Mouse (Mus musculus) kidney, adult 9 months (tissue): ENCODE data around the gene Rrp15.

Source experiments
- DNase-seq: peaks from one replicate; pipeline ENCODE4 v3.0.0; 2022

The Rrp15 gene

DNA sequence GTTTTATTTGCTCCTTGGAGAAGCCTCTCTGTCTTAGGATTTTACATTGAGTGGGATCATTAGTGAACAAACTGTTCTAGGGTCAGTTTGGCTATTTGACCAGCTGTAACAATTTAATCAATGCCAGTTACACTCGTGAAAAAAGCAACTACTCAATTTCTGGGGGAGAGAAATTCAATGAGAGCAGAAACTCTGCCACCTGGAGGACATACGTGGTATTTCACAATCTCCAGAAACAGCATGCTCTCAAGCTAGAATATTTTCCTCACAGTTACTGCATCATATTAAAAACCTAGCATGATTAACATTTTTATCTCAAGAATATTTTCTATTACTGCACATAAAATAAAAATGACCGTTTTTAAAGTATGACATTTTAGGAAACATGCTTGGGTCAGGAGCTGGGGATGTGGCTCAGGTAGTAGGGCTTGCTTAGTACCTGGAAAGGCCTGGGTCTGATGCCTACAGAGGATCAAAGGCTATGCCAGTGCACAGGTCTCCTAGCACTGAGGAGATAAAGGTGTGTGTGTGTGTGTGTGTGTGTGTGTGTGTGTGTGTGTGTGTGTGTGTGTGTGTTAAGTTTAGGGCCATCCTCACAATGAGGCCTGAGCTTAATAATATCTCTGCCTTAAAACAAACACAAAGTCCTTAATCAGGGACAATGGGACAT lies 36.2 kb downstream of the Rrp15 start:
- peak; percentile 43 for DNase-seq

DNA sequence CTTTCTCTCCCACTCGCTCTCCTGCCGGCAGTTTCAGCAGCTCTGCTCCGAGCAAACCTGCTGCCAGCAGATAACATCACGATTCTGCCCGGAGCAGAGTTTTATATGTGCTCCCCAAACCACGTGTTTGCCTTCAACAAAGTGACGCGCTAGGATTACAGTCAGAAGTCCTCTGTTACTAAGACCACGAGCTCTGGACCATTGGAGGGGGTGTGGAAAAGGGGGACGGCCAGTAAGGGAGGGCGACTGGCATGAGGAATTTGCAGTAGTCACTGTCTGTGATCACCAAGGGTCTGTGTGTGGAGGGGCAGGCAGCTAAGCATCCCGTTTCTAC lies 43.3 kb downstream of the Rrp15 start, which contains the start of gene Tgfb2:
TSS of gene Tgfb2 (minus strand) at position 75 of the 334 bp plus-strand sequence.
- DNase-seq = no peak

DNA sequence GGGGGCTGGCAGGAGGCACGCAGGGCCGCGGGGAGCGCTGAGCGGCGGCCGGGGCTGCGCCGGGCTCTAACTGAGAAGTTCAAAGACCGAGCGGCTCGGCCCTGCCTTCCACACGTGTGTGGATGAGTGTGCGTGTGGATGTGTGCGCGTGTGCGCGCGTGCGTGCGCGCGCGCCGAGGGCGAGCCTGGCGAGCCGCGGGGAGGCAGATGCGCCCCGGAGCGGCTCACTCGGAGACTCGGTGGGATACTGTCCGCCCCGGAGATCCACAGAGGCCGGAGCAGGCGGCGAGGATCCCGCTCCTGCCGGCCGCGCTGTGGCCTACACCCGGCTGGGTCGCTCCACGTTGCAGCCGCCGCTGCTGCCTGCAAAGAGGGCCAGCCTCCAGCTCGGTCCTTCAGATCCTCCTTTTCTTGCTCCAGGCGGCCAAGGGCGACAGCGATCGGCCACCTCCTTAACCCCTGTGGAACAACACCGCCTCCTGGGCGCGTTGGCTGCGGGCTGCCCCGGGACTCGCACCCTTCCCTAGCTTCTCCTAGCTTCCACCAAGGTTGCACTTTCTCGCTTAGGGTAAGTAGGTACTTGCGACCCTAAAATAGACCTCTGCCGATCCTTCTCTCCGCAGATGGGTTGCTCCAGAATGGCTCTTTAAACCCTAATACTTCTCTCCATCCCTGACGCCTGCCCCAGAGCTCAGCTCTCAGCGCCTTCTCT lies 43.8 kb downstream of the Rrp15 start:
- peak; percentile 24 for DNase-seq

DNA sequence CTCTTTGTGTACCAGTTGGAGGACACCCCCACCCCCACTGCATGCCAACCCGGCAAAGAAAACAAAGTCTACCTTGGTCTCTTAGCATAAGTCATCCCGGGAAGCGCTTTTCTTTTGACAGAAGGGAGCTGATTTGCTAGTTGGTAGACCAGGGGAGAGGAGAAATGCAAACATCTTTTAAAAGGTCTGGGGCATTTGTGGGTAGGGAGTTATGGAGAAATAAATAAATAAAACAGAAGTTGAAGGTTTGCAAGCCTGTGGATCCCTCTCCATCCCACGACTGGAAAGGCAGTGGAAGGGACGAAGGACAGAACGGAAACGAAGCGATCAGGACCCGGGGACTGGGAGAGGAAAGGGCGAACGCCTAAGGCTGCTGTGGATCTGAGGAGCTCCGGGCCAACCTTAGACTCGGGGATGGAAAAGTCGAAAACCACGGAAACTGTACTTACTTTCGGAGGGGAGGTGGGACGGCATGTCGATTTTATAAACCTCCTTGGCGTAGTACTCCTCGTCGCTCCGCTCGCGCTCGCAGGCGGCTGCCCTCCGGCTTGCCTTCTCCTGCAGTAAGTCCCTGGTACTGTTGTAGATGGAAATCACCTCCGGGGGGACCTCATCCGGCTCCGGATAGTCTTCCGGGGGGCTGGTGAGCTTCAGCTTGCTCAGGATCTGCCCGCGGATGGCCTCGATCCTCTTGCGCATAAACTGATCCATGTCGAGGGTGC lies 45.0 kb downstream of the Rrp15 start:
- DNase-seq = peak; percentile 20

DNA sequence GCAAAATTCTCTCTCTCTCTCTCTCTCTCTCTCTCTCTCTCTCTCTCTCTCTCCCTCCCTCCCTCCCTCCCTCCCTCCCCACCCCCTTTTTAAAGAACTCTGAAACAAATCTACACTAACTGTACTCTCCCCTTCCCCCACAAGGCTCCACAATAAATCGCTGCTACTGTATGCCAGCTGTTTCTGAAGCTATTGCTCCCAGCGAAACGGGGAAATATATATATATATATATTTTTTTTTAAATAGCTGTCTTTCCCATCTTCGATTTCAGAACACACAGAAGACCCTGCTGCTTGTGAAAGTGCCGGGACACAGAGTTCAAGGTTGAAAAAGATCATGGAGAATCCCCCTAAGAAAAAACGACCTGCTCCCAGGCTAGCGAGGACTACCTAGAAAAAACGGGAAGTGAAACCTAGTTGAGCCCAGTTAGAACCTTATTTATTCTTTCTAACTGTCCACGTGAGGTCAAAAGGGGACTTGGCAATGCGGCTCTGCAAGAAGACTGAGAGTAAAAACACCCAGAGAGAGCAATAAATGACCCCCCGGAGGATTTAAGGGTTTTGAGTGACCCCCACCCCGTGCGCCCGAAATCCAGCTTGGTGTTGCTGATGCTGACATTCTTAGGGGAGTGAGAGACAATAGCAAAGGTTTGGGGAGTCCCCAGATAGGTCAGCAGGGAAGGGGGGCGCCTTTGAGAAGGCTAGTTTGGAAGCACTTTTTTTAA lies 45.7 kb downstream of the Rrp15 start:
- DNase-seq = peak; percentile 17

DNA sequence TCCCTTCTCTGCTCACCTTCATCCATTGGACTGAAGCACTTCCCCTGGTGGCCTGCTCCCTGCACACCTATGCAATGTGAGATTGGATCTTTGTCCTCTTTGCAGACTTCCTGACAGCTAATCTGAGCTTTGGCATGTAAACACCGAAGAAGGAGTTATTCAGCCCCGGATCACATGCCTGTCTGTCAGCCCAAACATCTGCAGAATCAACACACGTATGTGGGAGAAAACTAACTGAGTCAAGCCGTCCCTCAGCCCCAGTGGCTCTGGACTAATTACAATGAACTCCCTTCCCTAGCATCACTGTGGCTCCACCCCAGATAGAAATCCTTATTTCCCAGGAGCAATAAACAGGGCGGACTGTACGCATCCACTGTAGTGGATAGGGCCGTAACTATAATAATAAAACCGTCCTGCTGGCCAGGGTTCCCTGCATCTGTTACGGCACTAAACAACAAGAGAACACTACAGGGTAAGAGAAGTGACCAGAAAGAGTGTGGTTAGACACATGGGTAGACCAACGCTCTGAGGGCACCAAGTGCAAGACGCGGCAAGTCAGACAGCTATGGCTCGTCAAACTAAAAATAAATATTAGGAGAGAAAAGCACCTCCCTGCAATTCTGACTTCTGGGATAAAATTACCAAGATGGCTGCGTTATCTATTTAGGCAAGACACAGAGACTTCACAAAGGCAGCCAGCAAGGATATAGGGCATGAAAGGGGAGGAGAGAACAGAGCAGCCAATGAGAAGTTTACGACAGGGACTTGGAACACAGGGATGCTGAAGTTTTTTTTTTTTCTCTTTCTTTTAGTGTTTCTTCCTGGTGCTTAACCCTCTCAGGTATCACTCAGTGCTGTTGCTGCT lies 46.5 kb downstream of the Rrp15 start:
- no peak for DNase-seq

DNA sequence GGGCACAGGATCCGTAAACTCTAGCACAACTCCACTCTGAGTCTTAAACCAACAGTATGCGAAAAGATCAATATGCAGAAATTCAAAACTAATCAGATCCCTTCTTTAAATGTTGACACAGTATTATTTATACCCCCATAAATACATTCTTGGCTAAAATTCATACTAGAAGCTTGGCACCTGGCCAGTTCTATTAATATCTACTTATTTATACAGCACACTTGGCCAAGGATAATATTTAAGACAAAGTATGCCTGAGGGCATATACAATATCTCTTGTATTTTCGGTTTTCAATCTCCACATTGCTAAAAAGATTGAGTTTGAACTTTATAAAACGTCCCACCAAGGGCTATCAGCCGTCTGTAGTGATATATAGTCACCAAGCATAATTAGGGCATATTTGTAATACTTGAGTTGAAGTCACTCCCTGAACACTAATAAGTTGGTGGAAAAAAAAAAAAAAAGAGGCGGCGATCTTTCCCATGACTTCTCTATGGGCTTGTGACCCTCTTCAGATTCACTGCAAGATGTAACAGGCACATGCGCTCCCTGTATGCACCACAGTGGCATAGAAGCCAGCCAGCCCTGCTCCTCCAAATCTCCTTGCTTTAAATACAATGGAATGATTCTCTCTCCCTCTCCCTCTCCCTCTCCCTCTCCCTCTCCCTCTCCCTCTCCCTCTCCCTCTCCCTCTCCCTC lies 47.8 kb downstream of the Rrp15 start:
- no peak for DNase-seq

DNA sequence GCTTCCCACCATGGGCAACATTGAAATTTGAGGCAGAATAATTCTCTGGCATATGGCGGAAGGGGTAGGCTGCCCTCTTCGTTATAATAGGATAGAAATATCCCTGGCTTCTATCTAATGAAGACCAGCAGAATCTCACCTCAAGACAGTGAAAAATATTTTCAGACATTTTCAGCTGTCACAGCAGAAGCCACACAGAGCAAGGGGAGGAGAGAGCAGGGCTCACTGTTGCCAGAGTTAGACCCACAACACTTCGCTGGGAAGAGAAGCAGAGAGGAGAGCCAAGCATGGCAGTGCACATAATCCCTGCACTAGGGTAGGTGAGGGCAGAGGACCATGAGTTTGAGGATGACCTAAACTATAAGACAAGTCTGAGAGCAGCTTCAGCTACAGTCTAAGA lies 48.7 kb downstream of the Rrp15 start:
- no peak for DNase-seq

DNA sequence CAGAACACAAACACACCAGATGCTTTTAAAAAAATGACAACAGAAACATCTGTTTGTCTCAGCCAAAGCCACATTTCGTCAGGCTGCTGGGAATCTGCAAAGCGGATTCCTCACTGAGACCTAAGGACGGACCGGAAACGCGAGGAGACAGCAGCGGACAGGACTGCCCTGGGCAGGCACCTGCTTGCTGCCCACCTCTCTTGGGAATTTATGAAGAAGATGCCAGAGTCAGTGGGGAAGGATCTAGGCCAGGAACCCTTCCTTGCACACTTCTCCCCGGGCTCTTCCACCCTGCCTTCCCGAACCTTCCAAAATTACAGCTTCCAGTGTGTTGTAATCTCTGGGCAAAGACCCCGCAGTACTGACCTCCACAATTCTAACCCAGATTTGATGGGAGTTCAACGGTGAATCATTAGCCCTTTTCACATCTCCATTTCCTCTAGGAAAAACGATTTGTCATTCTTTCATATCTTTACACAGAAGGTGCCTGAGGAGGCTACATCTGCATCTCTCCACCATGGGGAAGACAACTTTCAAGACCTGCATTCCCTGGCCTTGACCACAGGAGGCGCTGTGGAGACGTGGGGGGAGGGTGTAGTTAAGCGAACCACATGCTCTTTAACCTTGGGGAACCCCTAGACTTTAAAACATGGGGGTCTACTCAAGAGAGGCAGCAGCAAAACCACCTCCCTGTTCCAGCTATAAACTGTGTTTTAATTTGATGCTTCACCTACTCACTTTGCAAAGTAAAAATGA lies 50.4 kb downstream of the Rrp15 start:
- DNase-seq = no peak

DNA sequence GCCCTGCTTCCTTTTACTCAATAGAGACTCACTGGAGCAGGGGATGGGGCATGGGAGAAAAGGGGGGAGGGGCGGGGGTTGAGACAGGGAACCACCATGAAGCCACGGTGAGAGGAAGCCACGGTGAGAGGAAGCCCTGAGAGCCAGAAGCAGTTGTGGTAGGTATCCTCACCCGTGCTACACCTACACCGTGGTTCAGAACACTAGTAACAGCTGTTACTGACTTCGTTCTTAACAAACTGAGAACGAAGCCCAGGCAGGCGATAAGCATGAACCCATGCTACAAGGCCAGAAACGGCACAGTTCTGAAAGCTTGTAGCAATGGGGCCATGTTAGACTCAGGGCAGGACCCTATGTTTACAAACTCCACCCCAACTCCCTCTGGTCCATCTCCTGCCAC lies 52.9 kb downstream of the Rrp15 start:
- no peak for DNase-seq

DNA sequence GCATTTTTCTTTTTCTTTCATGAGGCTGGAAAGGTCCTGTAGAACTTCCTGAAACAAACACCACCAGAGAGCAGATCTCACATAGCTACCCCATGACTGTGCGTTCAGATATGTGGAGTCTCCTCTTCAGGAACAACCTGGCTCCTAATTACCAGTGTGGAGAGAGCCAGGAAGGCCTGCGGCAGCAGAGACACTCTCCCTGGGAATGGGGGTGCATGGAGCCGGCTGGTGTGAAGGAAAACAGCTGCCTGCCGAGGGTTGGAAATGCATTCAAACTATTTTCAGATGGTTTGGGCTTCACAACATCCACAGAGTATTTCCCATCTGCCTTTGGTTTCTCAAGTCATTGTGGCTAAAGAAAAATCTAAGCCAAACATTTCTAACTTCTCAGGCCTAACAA lies 53.8 kb downstream of the Rrp15 start:
- no peak for DNase-seq

DNA sequence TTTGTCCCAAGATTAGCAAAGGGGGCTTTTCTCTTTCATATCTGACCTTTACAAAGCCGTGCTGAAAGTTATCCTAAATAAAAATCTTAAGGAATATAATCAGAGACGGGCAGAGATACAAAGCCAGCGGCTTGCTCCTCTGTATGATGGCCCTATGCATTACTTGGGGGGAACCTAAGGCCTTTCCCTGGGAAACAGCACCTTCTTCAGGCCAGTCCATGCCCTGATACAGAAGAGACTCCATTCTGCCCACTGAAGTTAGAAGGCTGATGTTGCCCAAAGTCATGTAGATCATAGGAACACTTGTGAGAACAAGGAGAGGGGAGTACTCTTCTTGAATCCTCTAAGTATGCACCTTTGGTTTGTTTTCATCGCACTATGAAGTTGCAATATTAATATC lies 56.8 kb downstream of the Rrp15 start:
- DNase-seq = no peak

DNA sequence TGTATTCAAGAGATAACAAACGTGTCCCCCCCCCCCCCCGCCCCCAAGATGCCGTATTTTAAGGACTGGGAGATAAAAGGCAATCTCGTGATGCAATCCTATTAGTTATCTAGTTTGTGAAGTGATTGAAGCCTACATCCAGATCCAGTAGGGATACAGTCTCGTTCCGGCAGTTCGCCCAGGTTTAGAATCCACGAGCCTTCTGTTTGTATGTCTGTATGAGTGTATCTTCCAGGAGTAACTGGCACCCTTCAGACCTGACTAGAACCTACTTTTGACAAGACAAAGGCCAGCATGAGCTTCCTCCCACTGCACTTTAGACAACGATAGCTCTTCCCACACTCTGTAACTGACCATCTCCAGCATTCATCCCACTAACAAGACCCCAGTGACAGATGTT lies 57.5 kb downstream of the Rrp15 start:
- DNase-seq = no peak

DNA sequence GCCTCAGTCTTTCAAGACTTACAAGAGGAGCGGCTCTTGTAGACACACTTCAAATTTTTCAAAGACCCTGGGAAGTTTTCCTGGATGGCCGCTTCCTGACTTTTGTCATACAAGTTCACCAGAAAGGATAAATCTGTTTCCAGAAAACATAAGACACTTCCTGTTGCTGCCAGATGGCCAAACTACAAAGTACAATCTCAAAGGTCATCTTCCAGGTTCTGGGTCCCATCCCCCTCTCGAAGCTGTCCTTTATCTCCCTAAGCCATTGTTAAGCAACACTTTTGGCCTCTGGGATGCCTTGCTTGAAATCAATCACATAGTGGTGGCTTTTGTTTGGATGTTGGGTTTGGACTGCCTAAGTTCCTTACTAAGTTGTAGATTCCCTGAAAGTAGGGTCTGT lies 65.1 kb downstream of the Rrp15 start:
- peak; percentile 32 for DNase-seq

DNA sequence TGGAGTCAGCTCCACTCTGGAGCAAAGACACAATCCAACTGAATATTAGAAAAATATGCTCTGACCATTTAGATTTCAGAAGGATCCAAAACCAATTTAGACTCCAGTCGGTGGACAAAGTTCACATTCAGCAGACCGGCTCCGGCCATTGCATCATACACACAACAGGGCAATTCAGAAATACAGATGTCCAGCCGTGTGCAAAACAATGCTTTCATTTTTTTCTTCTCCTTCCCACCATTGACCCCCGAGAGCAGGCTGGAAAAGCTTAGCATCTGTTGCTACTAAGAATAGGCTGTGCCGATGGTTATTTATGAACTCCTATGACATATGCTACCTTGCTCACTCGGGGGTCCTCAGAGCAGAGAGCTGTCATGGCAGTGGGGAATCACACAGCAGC lies 66.6 kb downstream of the Rrp15 start:
- DNase-seq = no peak

DNA sequence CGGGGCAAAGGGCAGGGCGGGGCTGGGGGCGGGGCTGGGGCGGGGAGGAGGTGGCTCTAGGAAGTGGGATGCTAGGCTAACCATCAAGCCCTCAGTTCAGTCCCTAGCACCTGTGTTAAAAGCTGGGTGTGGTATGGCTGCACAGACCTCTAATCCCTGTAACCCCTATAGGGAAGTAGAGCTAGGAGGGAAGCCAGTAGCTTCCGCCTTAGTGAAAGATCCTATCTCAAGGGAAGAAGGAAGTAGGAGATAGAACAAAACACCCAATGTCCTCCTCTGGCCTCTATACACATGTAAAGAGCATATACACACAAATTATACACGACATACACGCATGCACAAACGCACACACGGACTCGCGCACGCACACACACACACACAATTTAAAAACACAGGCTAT lies 71.5 kb downstream of the Rrp15 start:
- no peak for DNase-seq

DNA sequence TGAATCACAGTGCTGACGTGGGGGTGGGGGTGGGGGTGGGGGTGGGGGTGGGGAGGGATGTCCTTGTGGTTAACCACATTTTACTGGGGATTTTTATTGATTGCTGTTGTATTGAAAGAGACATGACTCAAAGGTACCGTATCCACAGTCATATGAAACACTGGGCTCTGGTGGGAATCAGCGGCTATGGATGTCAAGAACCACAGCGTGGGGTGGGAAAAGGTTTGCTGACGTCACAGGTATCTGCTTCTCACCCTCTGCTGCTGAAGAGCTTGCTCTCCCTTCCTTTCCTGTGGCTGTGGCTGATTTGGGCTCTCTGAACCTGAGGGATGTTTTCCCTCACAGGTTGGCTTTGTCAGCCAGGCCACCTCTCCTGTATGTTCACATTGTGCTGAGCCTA lies 73.0 kb downstream of the Rrp15 start:
- DNase-seq = no peak

DNA sequence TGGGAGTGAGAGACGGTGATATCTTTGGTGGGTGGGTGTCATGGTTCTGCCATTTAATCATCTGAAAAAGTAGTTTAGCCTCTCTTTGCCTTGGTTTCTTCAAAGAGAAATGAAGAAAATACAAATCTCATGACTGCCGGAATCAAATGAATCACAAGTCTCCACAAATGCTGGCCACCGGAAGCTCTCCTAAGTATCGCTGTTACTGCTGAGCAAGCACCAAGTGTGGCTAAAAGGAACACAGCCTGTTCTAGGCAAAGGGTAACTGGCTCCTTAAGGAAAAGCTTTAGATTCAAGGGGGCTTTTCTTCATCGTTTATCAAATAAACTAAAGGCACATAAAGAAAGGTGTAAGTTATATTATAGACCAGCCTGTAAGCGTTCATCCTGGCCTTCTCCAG lies 73.9 kb downstream of the Rrp15 start:
- no peak for DNase-seq

DNA sequence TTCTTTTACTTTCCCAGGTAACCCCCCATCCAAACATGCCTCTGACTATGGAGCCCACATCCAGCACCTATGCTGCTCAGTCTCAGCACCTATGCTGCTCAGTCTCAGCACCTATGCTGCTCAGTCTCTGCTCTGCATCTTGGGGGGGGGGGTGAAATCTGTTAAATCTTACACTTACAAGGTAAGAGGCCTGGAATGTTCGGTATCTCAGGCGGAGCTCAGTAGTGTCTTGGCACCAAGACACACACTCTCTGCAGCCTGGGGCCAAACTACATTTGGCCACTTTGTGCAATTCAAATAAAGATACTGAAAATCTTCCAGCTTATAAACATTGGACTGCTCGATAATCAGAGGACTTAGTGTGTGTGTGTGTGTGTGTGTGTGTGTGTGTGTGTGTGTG lies 74.5 kb downstream of the Rrp15 start:
- no peak for DNase-seq

DNA sequence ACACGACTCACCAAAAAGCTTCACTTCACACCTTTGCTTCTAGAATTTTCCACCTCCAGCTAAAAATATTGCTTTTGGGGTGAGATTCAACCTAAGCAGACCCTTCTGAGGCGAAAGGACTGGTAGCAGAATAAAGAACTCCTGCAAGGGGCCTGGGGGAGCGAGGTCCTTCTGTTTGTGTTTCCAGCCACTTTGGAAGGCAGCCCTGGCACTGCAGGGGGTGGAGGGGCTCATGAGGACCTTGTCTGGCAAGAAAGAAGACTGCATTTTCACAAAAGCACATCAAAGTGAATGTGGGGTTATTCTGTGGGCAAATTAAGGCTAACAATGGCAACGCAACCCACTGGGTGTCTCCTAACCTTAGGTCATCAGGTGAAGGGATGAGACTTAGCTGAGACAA lies 76.0 kb downstream of the Rrp15 start:
- DNase-seq = no peak
